Mouse (Mus musculus) MEL (cell line): Measurements from ENCODE around the gene Amt. TPM values are rescaled to one million over a fixed set of nuclear protein-coding genes. Genes with fewer than 3 reads are reported as not detected.

Source experiments
- DNase-seq: peaks from one replicate; pipeline ENCODE4 v3.0.0; 2011; ENCODE audit warnings: low read depth, low spot score
- H3K27ac ChIP-seq: 2 replicates; pipeline ENCODE4 v1.5.1; 2012; ENCODE audit warnings: low read depth, mild to moderate bottlenecking, control low read depth, low read length, moderate library complexity; ENCODE audit not compliant: control insufficient read depth
- H3K27me3 ChIP-seq, 2 experiments: fragments of 150-350 bp in 1 of 2; sonication (generic) in 1 of 2; 2 replicates each; pipeline ENCODE4 v1.6.1; 2012; ENCODE audit warnings: low read length in 2 of 2, mild to moderate bottlenecking in 2 of 2, improper control_type of control experiment in 1 of 2, moderate library complexity in 1 of 2; ENCODE audit not compliant: insufficient read depth in 2 of 2, control insufficient read depth in 1 of 2
- H3K36me3 ChIP-seq, 2 experiments: 2 replicates each; pipeline ENCODE4 v1.6.1; 2012 to 2014; ENCODE audit warnings: low read length in 2 of 2, improper control_type of control experiment in 1 of 2, inconsistent platforms in 1 of 2, mild to moderate bottlenecking in 1 of 2; ENCODE audit not compliant: insufficient read depth in 2 of 2, control insufficient read depth in 1 of 2
- H3K4me1 ChIP-seq, 2 experiments: fragments of 150-350 bp in 1 of 2; sonication (generic) in 1 of 2; 2 replicates each; pipeline ENCODE4 v1.6.1; 2012; ENCODE audit warnings: low read length in 2 of 2, improper control_type of control experiment in 1 of 2, mild to moderate bottlenecking in 1 of 2; ENCODE audit not compliant: insufficient read depth in 2 of 2, control insufficient read depth in 1 of 2
- H3K4me3 ChIP-seq, 2 experiments: fragments of 150-350 bp in 1 of 2; sonication (generic) in 1 of 2; 2 replicates each; pipeline ENCODE4 v1.5.1; 2012; ENCODE audit warnings: low read depth in 2 of 2, low read length in 2 of 2, mild to moderate bottlenecking in 2 of 2, moderate library complexity in 2 of 2, control low read depth in 1 of 2, improper control_type of control experiment in 1 of 2; ENCODE audit not compliant: control insufficient read depth in 1 of 2, insufficient read depth in 1 of 2
- H3K79me2 ChIP-seq: 2 replicates; pipeline ENCODE4 v1.6.1; 2012; ENCODE audit warnings: mild to moderate bottlenecking, low read length, moderate library complexity; ENCODE audit not compliant: control insufficient read depth, poor library complexity, insufficient read depth
- H3K9ac ChIP-seq: 2 replicates; pipeline ENCODE4 v1.6.1; 2012; ENCODE audit warnings: low read depth, mild to moderate bottlenecking, control low read depth, low read length, moderate library complexity; ENCODE audit not compliant: control insufficient read depth, poor library complexity, severe bottlenecking
- H3K9me3 ChIP-seq: fragments of 150-350 bp; sonication (generic); replicated peaks from 2 replicates; pipeline ENCODE4 v1.6.1; 2012; ENCODE audit warnings: mild to moderate bottlenecking, low read length, improper control_type of control experiment, moderate library complexity; ENCODE audit not compliant: insufficient read depth
- BHLHE40 ChIP-seq: IDR thresholded peaks from 2 replicates; pipeline ENCODE4 v1.6.1; 2012; ENCODE audit warnings: low read depth, mild to moderate bottlenecking, inconsistent platforms, low read length, improper control_type of control experiment, borderline replicate concordance
- CHD1 ChIP-seq: IDR thresholded peaks from 2 replicates; pipeline ENCODE4 v1.6.1; 2012; ENCODE audit warnings: low read depth, mild to moderate bottlenecking, inconsistent platforms, low read length, improper control_type of control experiment
- E2F4 ChIP-seq: IDR thresholded peaks from 2 replicates; pipeline ENCODE4 v1.6.1; 2011; ENCODE audit warnings: low read depth, low read length, improper control_type of control experiment, borderline replicate concordance
- ELF1 ChIP-seq: IDR thresholded peaks from 2 replicates; pipeline ENCODE4 v1.6.1; 2014; ENCODE audit warnings: low read depth, mild to moderate bottlenecking, inconsistent platforms, low read length, improper control_type of control experiment, moderate library complexity
- EP300 ChIP-seq, 2 experiments: IDR thresholded peaks; 2 replicates each; pipeline ENCODE4 v1.6.1; 2011; ENCODE audit warnings: improper control_type of control experiment in 2 of 2, low read length in 2 of 2, low read depth in 1 of 2, mild to moderate bottlenecking in 1 of 2
- ETS1 ChIP-seq: IDR thresholded peaks from 2 replicates; pipeline ENCODE4 v1.6.1; 2012; ENCODE audit warnings: low read depth, mild to moderate bottlenecking, inconsistent platforms, low read length, improper control_type of control experiment, moderate library complexity
- HCFC1 ChIP-seq: IDR thresholded peaks from 2 replicates; pipeline ENCODE4 v1.6.1; 2012; ENCODE audit warnings: low read depth, mild to moderate bottlenecking, inconsistent platforms, low read length, improper control_type of control experiment, moderate library complexity
- MAX ChIP-seq: IDR thresholded peaks from 2 replicates; pipeline ENCODE4 v1.6.1; 2011; ENCODE audit warnings: low read length, improper control_type of control experiment
- MEF2A ChIP-seq: IDR thresholded peaks from 2 replicates; pipeline ENCODE4 v1.6.1; 2014; ENCODE audit warnings: low read depth, mild to moderate bottlenecking, inconsistent platforms, low read length, improper control_type of control experiment; ENCODE audit not compliant: poor library complexity, insufficient replicate concordance, severe bottlenecking; ENCODE audit errors: extremely low read depth
- MXI1 ChIP-seq: IDR thresholded peaks from 2 replicates; pipeline ENCODE4 v1.6.1; 2011; ENCODE audit warnings: mild to moderate bottlenecking, low read depth, low read length, improper control_type of control experiment
- MYC ChIP-seq: IDR thresholded peaks from 2 replicates; pipeline ENCODE4 v1.6.1; 2011; ENCODE audit warnings: low read depth, mild to moderate bottlenecking, low read length, improper control_type of control experiment, moderate library complexity
- NELFE ChIP-seq: IDR thresholded peaks from 2 replicates; pipeline ENCODE4 v1.6.1; 2011; ENCODE audit warnings: low read depth, low read length, improper control_type of control experiment
- NRF1 ChIP-seq: IDR thresholded peaks from 2 replicates; pipeline ENCODE4 v1.6.1; 2014; ENCODE audit warnings: low read depth, mild to moderate bottlenecking, inconsistent platforms, low read length, improper control_type of control experiment, moderate library complexity; ENCODE audit not compliant: poor library complexity, insufficient read depth, severe bottlenecking
- POLR2A ChIP-seq, 2 experiments: IDR thresholded peaks; 2 replicates each; pipeline ENCODE4 v1.6.1; 2011 to 2012; ENCODE audit warnings: low read length in 2 of 2, mild to moderate bottlenecking in 2 of 2, control low read depth in 1 of 2, improper control_type of control experiment in 1 of 2, low read depth in 1 of 2, moderate library complexity in 1 of 2; ENCODE audit not compliant: control insufficient read depth in 1 of 2, insufficient read depth in 1 of 2, poor library complexity in 1 of 2
- RAD21 ChIP-seq: IDR thresholded peaks from 2 replicates; pipeline ENCODE4 v1.6.1; 2011; ENCODE audit warnings: mild to moderate bottlenecking, low read depth, low read length, improper control_type of control experiment
- SIN3A ChIP-seq: IDR thresholded peaks from 2 replicates; pipeline ENCODE4 v1.6.1; 2012; ENCODE audit warnings: low read length, improper control_type of control experiment, inconsistent platforms
- SMC3 ChIP-seq: IDR thresholded peaks from 2 replicates; pipeline ENCODE4 v1.6.1; 2011; ENCODE audit warnings: low read depth, low read length, improper control_type of control experiment
- TBP ChIP-seq: IDR thresholded peaks from 2 replicates; pipeline ENCODE4 v1.8.0; 2011; ENCODE audit warnings: low read depth, low read length, improper control_type of control experiment
- TCF12 ChIP-seq: IDR thresholded peaks from 2 replicates; pipeline ENCODE4 v1.6.1; 2014; ENCODE audit warnings: low read depth, mild to moderate bottlenecking, inconsistent platforms, low read length, improper control_type of control experiment, moderate library complexity
- UBTF ChIP-seq: IDR thresholded peaks from 2 replicates; pipeline ENCODE4 v1.6.1; 2012; ENCODE audit warnings: low read depth, mild to moderate bottlenecking, inconsistent platforms, low read length, improper control_type of control experiment, moderate library complexity, borderline replicate concordance; ENCODE audit not compliant: insufficient read depth
- USF1 ChIP-seq: IDR thresholded peaks from 2 replicates; pipeline ENCODE4 v1.6.1; 2014; ENCODE audit warnings: low read depth, mild to moderate bottlenecking, inconsistent platforms, low read length, improper control_type of control experiment, moderate library complexity
- USF2 ChIP-seq, 2 experiments: IDR thresholded peaks; 2 replicates each; pipeline ENCODE4 v1.6.1; 2011 to 2012; ENCODE audit warnings: improper control_type of control experiment in 2 of 2, low read length in 2 of 2, borderline replicate concordance in 1 of 2, inconsistent platforms in 1 of 2, low read depth in 1 of 2, mild to moderate bottlenecking in 1 of 2; ENCODE audit not compliant: insufficient read depth in 1 of 2
- ZC3H11A ChIP-seq: IDR thresholded peaks from 2 replicates; pipeline ENCODE4 v1.6.1; 2012; ENCODE audit warnings: low read depth, mild to moderate bottlenecking, inconsistent platforms, low read length, improper control_type of control experiment
- ZMIZ1 ChIP-seq: IDR thresholded peaks from 2 replicates; pipeline ENCODE4 v1.6.1; 2012; ENCODE audit warnings: low read depth, mild to moderate bottlenecking, inconsistent platforms, low read length, improper control_type of control experiment, moderate library complexity
- ZNF384 ChIP-seq: IDR thresholded peaks from 2 replicates; pipeline ENCODE4 v1.6.1; 2012; ENCODE audit warnings: low read depth, mild to moderate bottlenecking, inconsistent platforms, low read length, improper control_type of control experiment
- polyA plus RNA-seq, 2 experiments: library from polyadenylated mRNA; stranded (reverse) in 1 of 2; unstranded in 1 of 2; fragments of >175 nt in 1 of 2; fragments of >200 nt in 1 of 2; gene quantifications; 2 replicates each; pipeline versions ENCODE4 v1.2.1 to v1.2.4; 2012; ENCODE audit warnings: low replicate concordance in 2 of 2, low read depth in 1 of 2; ENCODE audit not compliant: insufficient read length in 2 of 2, insufficient read depth in 1 of 2, missing spikeins in 1 of 2
- total RNA-seq: library from RNA; depleted of rRNA; stranded (reverse); fragments of 300-350 nt; gene quantifications from 2 replicates; pipeline ENCODE4 v1.2.3, GENCODE M21; 2012

Gene Amt
- total and polyA plus RNA-seq, 3 experiments, result 0.15 to 0.58 TPM; not detected in 1

DNA sequence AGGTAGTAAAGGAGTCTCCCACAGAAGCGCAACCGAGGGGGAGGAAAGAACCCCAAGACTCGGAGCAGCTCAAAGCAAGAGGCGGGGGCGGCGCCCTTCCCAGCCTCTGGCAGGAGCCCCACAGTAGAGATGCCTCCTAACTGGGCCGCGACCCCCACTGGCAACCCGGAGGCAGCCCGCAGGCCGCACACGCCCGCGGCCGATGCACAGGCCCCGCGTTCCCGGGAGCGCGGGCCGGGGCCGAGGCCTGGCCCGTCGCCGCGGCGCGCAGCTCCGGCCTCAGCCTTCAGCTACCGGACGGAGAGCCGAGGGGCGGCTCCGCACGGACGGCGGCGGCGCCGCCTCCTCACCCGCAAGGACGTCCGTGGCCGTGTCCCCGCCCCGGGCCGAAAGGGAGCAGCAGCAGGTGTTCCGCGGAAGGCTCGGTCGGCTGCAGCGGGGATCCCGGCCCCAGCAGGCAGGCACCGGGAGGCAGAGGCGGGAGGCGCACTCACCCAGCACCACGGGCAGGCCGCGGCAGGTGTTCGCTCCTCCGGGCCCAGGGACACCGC lies 33.4 kb upstream of the Amt start:
- peak overlapping the region; percentile 84 for H3K9ac ChIP-seq
- peaks cover 0 to 33% of the 10 kb centered on the region in 2 experiments; a peak in 2 of 4 replicates for H3K36me3 ChIP-seq
- peak overlapping the region; percentile 54 to 74 for H3K4me3 ChIP-seq
- no peaks in the 10 kb centered on the region for H3K27me3 ChIP-seq
- H3K27ac ChIP-seq, result peak overlapping the region; percentile 24
- DNase-seq, result peak; percentile 50
- peaks cover 2 to 41% of the 10 kb centered on the region in 2 experiments for H3K4me1 ChIP-seq
- TF ChIP-seq CHD1, result 0 out of 2 replicates have a peak, but pooled peaks have one; percentile 1
- no peak for TF ChIP-seq ETS1
- peak in 1 of 2 experiments; percentile 42; a peak in 1 of 4 replicates for TF ChIP-seq POLR2A (IDR thresholded peaks at IDR 0.05; ENCODE audit: control insufficient read depth in 1 of 2, insufficient read depth in 1 of 2, low read depth in 1 of 2, low read length in 2 of 2, poor library complexity in 1 of 2)
- TF ChIP-seq, all 39 proteins: peak for 2
- Histone ChIP-seq H3K79me2 (peaks cover 12% of the 10 kb centered on the region), H3K9me3 (no peaks in the 10 kb centered on the region)

- TF ChIP-seq SMC3 (no peak), USF2 (IDR thresholded peaks at IDR 0.05; ENCODE audit: borderline replicate concordance in 1 of 2, insufficient read depth in 1 of 2, low read depth in 1 of 2, low read length in 2 of 2) (no peak), TCF12 (peak; percentile 40; the same call in 1 of the 2 replicates), ZC3H11A (no peak), MXI1 (peak; percentile 32; the same call in 1 of the 2 replicates), ETS1 (no peak), TBP (no peak; the same call in 1 of the 2 replicates), ZNF384 (no peak), UBTF (no peak), SIN3A (no peak; the same call in none of the 2 replicates), USF1 (peak; percentile 40; the same call in 1 of the 2 replicates), BHLHE40 (0 out of 2 replicates have a peak, but pooled peaks have one; percentile 16), HCFC1 (peak; percentile 20; the same call in 1 of the 2 replicates), RAD21 (no peak), MEF2A (no peak), MAX (no peak; the same call in 1 of the 2 replicates), POLR2A (IDR thresholded peaks at IDR 0.05; ENCODE audit: control insufficient read depth in 1 of 2, insufficient read depth in 1 of 2, low read depth in 1 of 2, low read length in 2 of 2, poor library complexity in 1 of 2) (peak; percentile 23 to 72; a peak in 1 of 4 replicates), NRF1 (peak; percentile 73), EP300 (IDR thresholded peaks at IDR 0.05; ENCODE audit: low read depth in 1 of 2, low read length in 2 of 2) (peak in 1 of 2 experiments; percentile 18; a peak in 1 of 4 replicates), MYC (no peak), NELFE (peak; percentile 49), ZMIZ1 (0 out of 2 replicates have a peak, but pooled peaks have one; percentile 26), ELF1 (peak; percentile 57), E2F4 (no peak)
- H3K9ac ChIP-seq, result peak within 1 kb of the TSS; percentile 84
- peaks cover 0 to 33% of the 10 kb centered on the region in 2 experiments; a peak in 2 of 4 replicates for H3K36me3 ChIP-seq
- H3K9me3 ChIP-seq, result no peaks in the 10 kb centered on the region
- H3K27me3 ChIP-seq, result no peaks in the 10 kb centered on the region
- DNase-seq, result peak; percentile 96
- H3K27ac ChIP-seq, result peak within 1 kb of the TSS; percentile 59
- peaks cover 12% of the 10 kb centered on the region for H3K79me2 ChIP-seq
- H3K4me1 ChIP-seq, result peaks cover 2 to 41% of the 10 kb centered on the region in 2 experiments
- H3K4me3 ChIP-seq, result peak within 1 kb of the TSS; percentile 72 to 77
These were observed 32.9 kb upstream of the Amt start, which contains the start of gene Dag1 for GRCm38 (mm10) chr9:108263690-108264190. Gene Dag1, minus strand, starts transcription at chr9:108263958.
